Mouse (Mus musculus): ENCODE data around the gene Liph. TPM values are rescaled to one million over a fixed set of nuclear protein-coding genes. Genes with fewer than 3 reads are reported as not detected.

Gene Liph
- polyA plus RNA-seq (2012), result 0.08 TPM in 1 of 2 replicates, not detected in the other

DNA sequence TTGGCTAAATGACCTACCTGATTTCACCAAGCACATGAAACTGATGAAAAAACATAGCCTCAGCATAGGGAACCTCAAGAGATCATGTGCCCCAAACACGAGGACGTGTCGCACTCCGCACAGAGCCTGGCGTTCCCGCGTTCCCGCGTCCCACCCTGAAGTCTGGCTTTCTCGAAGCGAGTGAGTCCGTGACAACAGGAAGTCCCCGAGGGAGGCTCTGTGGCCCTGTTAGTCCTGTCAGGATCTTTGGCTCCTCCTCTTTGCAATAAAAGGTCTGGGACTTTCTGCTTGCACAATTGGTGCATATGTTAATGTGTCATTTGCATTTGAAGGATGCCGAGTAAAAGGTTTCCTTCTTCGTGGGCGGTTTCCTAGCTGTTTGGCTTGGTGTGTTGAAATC, at the start of gene Liph:
Liph (minus strand) TSS at position 360 of the 400 bp plus-strand sequence.
- no peak for TF ChIP-seq GATA1 (IDR thresholded peaks at IDR 0.05; ENCODE audit: low read length)

DNA sequence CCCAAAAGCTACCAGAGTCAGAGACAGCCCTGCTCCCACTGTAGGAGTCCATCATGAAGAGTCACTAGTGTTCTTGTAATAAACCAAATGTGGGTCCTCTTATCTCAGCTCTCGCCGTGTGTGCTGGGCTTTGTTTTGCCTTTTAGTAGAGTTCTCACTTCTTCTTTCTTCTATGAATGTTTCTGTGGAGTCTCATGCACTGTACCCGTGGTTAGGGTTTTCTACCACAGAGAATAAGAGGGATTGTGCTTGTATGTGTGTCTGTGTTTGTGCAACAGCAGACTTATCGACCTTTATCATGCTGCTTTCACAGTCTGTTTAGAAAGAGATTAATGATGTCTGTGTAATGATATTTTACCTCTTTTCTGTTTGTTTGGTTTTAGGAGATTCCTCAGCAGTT, 48.4 kb upstream of the Liph start:
- TF ChIP-seq GATA1 (IDR thresholded peaks at IDR 0.05; ENCODE audit: low read length), result no peak

DNA sequence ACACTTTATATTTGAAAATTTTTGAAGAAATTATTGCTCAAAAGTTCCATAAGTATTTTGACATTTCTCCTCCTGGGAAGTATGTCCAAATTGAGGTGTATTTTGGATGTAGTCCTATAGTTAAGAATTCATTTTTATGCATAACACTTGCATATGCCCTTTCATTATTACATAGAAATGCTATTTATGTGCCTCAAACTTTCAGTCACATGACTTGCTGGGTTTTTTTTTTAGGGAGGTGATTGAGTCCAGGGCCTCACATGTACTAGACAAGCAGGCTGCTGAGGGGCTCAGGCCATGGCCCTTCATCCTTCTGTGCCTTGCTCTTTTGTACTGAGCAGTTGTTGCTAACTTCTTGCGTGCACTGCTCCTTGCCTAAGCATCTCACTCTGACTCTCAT, 44.5 kb upstream of the Liph start:
- no peak for TF ChIP-seq GATA1 (IDR thresholded peaks at IDR 0.05; ENCODE audit: low read length)

DNA sequence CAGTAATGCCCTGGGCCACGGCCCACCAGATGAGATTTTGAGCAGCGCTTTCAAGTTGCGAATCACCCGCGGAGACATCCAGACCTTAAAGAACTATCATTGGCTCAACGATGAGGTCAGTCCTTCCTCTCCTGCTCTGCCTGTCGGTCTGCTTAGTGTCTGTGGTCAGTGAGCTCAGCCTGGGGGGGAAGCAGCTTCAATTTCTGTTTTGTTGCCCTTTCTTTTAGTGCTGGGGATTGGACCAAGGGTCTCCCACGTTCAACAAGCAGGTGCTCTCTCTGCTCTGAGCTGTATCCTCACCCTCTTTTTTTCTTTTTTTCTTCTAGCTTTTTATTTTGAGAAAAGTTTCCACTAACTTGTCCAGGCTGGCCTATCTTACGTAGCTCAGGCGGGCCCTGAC, 43.1 kb upstream of the Liph start:
- no peak for TF ChIP-seq GATA1 (IDR thresholded peaks at IDR 0.05; ENCODE audit: low read length)

DNA sequence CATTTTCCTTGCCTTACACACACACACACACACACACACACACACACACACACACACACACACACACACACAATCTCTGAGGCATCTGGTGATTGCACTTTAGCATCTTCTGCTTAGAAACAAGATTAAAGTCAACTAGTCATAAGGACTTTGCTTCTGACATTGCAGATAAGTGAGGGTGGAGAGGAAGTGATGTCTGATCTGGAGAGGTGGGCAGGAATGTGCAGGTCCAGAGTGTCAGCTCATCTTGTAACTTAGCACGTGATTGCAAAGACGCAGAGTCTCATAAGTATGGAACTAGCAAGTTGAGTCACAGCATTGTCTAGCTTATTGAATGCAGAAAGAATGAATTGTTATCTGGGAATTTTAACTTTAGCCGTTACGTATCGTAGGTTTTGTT, 32.0 kb upstream of the Liph start:
- no peak for TF ChIP-seq GATA1 (IDR thresholded peaks at IDR 0.05; ENCODE audit: low read length)

DNA sequence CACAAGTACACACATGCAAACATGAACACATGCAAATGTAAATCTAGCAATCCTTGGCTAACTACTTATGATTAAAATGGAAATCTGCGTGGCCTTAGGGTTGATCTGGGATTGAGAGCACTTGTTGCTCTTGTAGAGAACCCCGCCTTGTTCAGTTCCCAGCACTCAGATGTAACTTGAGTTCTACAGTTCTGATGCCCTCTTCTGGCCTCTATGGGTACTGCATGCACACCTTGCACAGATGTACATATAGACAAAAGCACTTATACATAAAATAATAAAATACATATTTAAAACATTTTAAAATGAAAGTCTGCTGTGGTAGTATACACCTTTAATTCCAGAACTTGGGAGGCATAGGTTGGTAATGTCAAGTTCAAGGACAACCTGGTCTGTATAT, 26.7 kb upstream of the Liph start:
- no peak for TF ChIP-seq GATA1 (IDR thresholded peaks at IDR 0.05; ENCODE audit: low read length)

DNA sequence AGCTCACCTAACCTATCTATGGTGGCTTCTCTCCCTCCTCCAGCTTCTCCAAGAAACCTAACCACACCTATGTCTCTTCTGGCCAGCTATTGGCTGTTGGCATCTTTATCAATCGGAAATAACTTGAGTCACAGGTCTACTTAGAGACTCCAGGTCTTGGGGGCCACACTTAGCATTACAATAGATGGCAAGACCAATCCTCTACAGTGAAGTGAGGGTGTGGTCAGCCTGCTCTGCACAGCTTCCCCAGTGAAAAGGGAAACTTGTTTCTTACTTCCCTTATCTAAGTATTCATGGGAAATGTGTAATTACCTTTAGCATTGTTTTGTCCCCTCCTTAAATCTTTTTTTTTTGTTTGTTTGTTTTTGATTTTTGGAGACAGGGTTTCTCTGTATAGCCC, 20.1 kb upstream of the Liph start:
- no peak for TF ChIP-seq GATA1 (IDR thresholded peaks at IDR 0.05; ENCODE audit: low read length)

DNA sequence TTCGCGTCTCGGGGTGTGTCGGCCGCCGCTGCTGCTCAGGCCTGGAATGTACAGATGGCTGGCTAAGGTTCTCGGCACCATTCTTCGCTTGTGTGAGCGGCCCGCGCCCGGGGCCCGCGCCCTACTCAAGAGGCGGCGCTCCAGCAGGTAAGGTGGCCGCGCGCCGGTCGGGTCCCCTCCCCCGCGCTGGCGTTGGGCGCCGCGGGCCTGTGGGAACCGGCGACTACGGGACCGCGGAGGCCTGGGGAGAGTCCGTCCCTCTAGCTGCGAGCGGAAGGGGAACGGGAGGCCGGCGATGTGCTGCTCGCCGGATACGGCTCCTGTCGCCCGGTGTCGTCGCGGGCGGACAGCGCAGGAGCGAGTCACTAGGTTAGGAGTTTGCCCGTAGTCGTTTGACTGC, 14.1 kb upstream of the Liph start:
- TF ChIP-seq GATA1 (IDR thresholded peaks at IDR 0.05; ENCODE audit: low read length), result no peak

DNA sequence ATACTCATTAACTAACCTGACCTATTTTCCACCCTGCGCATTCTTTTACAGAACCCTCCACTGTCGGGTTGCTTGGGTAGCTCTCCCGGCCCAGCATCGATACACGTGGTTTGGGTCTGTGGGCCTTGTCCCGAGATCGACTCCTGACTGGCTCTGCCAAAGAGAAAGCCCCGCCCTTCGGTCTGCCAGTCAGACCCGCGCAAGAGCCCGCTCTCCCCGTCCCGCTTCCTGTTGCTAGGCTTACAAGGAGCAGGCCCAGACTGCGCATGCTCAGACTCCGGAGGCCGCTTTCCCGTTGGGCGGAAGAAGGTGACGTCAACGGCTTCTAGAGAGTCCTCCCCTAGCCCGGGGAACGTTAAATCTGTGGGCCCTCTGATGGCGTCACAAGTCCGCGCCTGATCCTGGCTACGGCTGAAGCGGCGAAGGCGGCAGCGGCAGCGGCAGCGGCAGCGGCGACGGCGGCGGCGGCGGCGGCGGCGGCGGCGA, 13.7 kb upstream of the Liph start, which contains the start of gene Senp2:
Senp2 (plus strand) TSS at position 386 of the 486 bp plus-strand sequence.
- no peak for TF ChIP-seq GATA1 (IDR thresholded peaks at IDR 0.05; ENCODE audit: low read length)

DNA sequence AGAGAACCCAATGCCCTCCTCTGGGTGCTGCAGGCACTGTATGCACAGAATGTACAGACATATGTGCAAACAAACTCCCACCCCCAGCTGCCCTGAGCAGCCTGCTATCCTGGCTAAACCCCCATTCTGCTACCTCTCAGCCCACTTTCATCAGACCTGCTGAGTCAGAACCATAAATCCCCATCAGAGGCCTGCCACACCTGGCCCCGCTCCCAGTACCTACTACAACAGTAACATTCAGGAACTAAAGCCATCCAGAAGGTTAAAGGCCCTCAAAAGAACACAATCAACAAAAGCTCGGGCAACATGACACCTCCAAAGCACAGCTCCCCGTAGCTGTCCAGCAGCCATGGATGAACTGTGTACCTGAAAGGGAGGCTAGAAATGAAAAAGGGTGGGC, 6.1 kb upstream of the Liph start:
- TF ChIP-seq GATA1 (IDR thresholded peaks at IDR 0.05; ENCODE audit: low read length), result no peak

DNA sequence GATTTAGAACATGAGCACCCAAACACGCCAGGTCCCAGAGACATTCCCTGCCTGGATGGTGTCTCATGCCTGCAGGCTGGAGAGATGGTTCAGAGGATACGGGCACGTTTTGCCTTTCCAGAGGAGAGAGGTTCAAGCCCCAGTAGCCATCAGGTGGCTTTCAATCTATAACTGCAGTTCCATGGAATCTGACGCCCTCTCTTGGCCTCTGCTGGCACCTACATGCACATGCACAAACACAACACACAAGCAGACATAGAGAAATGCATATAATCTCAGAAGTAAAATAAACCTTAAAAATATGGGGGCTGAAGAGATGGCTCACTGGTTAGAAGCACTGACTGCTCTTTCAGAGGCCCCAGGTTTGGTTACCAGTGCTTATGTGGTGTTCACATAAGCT, 5.7 kb upstream of the Liph start:
- no peak for TF ChIP-seq GATA1 (IDR thresholded peaks at IDR 0.05; ENCODE audit: low read length)

DNA sequence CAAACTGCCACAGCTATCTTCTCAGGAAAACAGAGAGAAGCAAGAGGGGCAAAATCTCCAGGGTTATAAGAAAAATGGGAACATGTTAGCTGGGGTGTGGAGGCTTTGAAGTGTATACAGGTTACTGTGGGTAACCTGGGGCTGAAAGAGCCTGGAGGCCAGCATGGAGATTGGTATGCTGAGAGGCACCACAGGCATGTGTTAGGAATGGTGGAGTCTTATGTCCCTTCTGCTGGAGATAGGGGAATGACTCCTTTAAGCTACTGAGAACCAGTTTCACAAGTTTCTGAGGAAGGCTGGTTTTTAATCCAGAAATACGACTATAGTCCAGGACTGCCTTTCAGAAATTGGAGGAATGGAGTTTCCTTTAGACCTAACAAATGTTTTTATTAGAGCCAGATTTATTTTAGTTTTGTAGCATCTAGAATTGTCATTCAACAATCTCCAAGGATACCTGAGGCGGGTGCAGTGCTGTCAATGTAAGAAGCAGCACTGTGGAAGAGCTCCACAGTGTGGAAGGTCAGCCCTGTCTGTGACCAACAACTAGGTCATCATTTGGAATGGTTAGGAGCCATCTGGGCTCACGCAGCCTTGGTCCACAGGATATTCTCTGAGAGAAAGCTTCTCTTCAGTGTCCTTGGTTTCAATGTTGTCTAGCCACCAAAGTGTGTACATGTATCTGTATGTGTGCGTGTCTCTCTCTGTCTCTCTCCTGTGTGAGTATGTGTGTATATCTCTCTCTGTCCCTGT, 4.7 kb upstream of the Liph start:
- no peak for TF ChIP-seq GATA1 (IDR thresholded peaks at IDR 0.05; ENCODE audit: low read length)

DNA sequence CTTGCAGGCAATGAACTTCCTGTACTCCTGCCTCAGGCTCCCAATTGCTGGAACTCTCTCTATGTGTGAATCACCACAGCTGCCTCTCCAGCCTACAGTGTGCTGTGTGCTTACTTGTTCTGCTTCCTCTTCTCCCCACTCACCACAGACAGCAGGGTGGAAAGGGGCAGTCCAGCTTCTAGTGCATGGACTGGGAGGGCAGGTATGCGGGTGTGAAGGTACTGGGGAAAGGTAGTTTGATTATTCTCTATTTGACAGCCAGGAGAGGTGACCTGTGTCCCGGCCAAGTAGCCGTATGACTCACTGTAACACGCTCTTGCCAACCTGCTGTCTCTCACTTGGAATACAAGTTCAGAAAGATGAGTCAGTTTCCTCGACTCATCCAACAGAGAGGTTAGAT, 2.6 kb upstream of the Liph start:
- TF ChIP-seq GATA1 (IDR thresholded peaks at IDR 0.05; ENCODE audit: low read length), result no peak

DNA sequence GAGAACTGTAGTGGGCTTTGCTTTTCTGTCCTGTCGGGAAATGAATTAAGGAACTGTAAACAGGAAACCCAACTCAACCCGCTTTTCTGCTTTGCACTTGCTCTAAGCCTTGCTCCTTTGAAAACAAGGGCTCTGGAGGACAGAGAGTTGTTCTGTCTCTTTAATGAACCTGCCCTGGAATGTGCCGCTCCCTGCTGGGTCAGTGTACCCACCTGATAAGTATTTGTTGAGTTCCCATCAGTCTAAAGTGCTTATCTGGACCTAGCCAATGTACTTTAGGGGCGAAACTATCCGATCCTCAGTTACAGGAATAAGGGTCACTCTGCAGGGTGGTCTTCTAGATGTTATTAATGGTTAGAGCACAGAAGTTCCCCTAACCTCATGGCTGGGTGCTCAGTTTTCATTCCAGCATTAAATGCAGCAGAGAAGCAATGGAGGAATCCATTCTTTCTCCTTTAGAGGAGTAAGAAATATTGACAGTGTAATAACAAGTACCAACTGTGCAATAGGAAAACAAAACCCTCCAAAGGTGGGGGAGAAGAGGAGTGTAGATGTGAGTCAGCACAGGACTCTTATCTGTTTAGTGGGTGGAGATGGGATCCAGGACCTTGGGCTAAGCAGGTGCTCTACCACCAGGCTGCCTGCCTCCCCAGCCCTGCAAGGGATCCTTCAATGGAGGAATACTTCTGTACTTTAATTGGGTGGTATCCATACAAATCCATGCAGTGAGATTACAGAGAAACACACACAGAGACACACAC, 1.6 kb upstream of the Liph start:
- no peak for TF ChIP-seq GATA1 (IDR thresholded peaks at IDR 0.05; ENCODE audit: low read length)

DNA sequence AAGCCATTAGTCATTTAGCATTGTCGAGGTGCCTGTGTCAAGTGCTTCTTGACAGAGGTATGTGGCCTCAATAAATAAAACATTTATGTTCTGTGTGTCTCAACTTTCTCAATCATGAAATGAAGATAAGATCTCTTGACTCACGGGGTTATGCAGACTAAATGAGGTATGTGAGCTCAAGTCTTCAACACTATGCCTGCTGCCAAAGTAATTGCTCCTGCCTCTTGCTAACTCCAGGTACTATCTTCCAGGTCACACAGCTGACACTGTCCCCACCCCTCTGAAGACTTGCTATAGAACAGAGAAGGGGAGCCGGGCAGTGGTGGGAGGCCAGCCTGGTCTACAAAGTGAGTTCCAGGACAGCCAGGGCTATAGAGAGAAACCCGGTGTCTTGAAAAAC, 939 bp upstream of the Liph start:
- TF ChIP-seq GATA1 (IDR thresholded peaks at IDR 0.05; ENCODE audit: low read length), result no peak

DNA sequence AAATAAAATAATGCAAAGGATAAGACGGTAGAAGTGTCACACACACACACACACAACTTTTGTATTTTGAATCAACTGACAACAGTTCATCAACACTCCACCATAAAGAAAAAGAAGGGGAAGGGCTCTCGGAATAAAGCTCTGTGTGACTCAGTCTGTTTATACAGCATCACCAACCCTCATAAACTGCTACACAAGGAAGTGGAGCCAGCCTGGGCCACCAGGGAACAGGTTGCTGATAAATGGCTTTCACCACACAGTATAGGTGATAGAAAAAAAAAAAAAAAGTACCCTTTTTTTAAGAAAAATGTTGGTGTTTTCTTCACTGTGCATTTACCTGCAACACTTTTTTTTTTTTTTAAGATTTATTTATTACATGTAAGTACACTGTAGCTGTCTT, 3.7 kb downstream of the Liph start:
- no peak for TF ChIP-seq GATA1 (IDR thresholded peaks at IDR 0.05; ENCODE audit: low read length)

DNA sequence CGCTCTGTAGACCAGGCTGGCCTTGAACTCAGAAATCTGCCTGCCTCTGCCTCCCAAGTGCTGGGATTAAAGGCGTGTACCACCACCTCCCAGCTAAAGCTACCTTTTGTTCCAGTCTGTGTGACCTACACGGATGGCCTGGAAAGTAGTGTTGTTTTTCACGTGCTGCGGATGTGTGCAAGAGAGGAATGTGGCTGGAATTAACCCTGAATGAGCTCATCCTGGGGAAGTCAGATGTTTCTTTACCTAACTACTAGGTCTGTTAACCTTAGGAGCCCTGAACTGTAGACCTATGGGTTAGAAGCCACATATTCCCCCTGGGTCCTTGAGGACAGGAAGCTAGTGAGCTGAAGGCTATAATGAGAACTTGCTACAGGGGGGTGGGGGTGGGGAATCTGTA, 7.5 kb downstream of the Liph start:
- no peak for TF ChIP-seq GATA1 (IDR thresholded peaks at IDR 0.05; ENCODE audit: low read length)

All from G1E-ER4 (cell line).